Comparison of ENCODE assay signal across 28 mouse cellular contexts in genomic region chr1:151816051-151816450, GRCm38 (mm10).
"Had no signal": no experiment of that assay in that cellular context is flagged by ENCODE, and none has a peak within 500 bp of the region (broad histone marks: within the 10 kb centered on the region; RNA-seq: fewer than 3 reads in every experiment).

No protein-coding gene starts in this region.

- DNase-seq: left cerebral cortex, postnatal 4 days; liver; liver, embryonic 13.5 days; liver, postnatal 0 days; lung, adult 18-20 months; lung, adult 2 months; lung, embryonic 14.5 days; lung, postnatal 10 days; lung, postnatal 14 days; lung, postnatal 36 days; midbrain, embryonic 14.5 days had no signal

- H3K27me3 ChIP-seq: limb, embryonic 12.5 days; limb, embryonic 13.5 days; limb, embryonic 15.5 days; liver, embryonic 12.5 days; liver, embryonic 13.5 days; liver, embryonic 15.5 days; lung, embryonic 15.5 days; megakaryocyte, embryonic 14.5 days; midbrain, embryonic 12.5 days; midbrain, embryonic 13.5 days; midbrain, embryonic 15.5 days; neural tube, embryonic 12.5 days had no signal

- H3K4me1 ChIP-seq: limb, embryonic 12.5 days; limb, embryonic 13.5 days; limb, embryonic 15.5 days; liver, embryonic 13.5 days; liver, embryonic 15.5 days; lung, embryonic 15.5 days; midbrain, embryonic 10.5 days; midbrain, embryonic 12.5 days; midbrain, embryonic 13.5 days; midbrain, embryonic 15.5 days; neural tube, embryonic 12.5 days had no signal

- H3K9ac ChIP-seq: limb, embryonic 12.5 days; limb, embryonic 13.5 days; limb, embryonic 15.5 days; liver, embryonic 12.5 days; liver, embryonic 13.5 days; liver, embryonic 14.5 days; liver, embryonic 15.5 days; liver, postnatal 0 days; lung, embryonic 14.5 days; lung, embryonic 15.5 days; midbrain, embryonic 12.5 days; midbrain, embryonic 13.5 days; midbrain, embryonic 15.5 days; neural tube, embryonic 12.5 days had no signal

- H3K4me2 ChIP-seq: limb, embryonic 12.5 days; limb, embryonic 13.5 days; limb, embryonic 15.5 days; liver, embryonic 11.5 days; liver, embryonic 12.5 days; liver, embryonic 13.5 days; liver, embryonic 15.5 days; lung, embryonic 14.5 days; lung, embryonic 15.5 days; midbrain, embryonic 11.5 days; midbrain, embryonic 12.5 days; midbrain, embryonic 13.5 days; midbrain, embryonic 15.5 days; neural tube, embryonic 12.5 days had no signal

- H3K27ac ChIP-seq: limb, embryonic 12.5 days; limb, embryonic 13.5 days; limb, embryonic 15.5 days; liver, embryonic 12.5 days; liver, embryonic 13.5 days; liver, embryonic 14.5 days; liver, embryonic 15.5 days; lung, embryonic 15.5 days; macrophage; midbrain, embryonic 10.5 days; midbrain, embryonic 12.5 days; midbrain, embryonic 13.5 days; midbrain, embryonic 15.5 days; neural tube, embryonic 12.5 days had no signal

- H3K9me3 ChIP-seq: limb, embryonic 12.5 days; limb, embryonic 13.5 days; limb, embryonic 15.5 days; liver, embryonic 12.5 days; liver, embryonic 13.5 days; liver, embryonic 15.5 days; lung, embryonic 15.5 days; midbrain, embryonic 10.5 days; midbrain, embryonic 12.5 days; midbrain, embryonic 13.5 days; midbrain, embryonic 15.5 days; neural tube, embryonic 12.5 days had no signal

- H3K4me3 ChIP-seq: limb, embryonic 12.5 days; limb, embryonic 13.5 days; limb, embryonic 15.5 days; liver, embryonic 12.5 days; liver, embryonic 13.5 days; liver, embryonic 15.5 days; lung, embryonic 15.5 days; megakaryocyte, embryonic 14.5 days; midbrain, embryonic 10.5 days; midbrain, embryonic 12.5 days; midbrain, embryonic 13.5 days; midbrain, embryonic 15.5 days; myocyte; neural tube, embryonic 12.5 days had no signal
